Mouse (Mus musculus) left cerebral cortex, postnatal 14 days (tissue): ENCODE measurements around the gene Gdpd5. TPM values are rescaled to one million over a fixed set of nuclear protein-coding genes. Genes with fewer than 3 reads are reported as not detected.
A peak's percentile ranks its signal among the peaks of the same experiment; 100 is the strongest.

Experiments used
- DNase-seq, 2 experiments: peaks; one replicate each; pipeline ENCODE4 v3.0.0; 2021 to 2022; ENCODE audit warnings: low spot score in 2 of 2, mixed read lengths in 1 of 2
- intact Hi-C: fragments of 180-260 bp; cut with DNase I; formaldehyde crosslinking; loops from one replicate; pipeline ENCODE4 v1.15.1; 2025
- total RNA-seq, 2 experiments: library from RNA; stranded (reverse); gene quantifications; 2 replicates each; pipeline ENCODE4 v1.2.3; 2021

The Gdpd5 gene
- total RNA-seq, 2 experiments from 2014 or later, result 40.7 to 47.5 TPM

DNA sequence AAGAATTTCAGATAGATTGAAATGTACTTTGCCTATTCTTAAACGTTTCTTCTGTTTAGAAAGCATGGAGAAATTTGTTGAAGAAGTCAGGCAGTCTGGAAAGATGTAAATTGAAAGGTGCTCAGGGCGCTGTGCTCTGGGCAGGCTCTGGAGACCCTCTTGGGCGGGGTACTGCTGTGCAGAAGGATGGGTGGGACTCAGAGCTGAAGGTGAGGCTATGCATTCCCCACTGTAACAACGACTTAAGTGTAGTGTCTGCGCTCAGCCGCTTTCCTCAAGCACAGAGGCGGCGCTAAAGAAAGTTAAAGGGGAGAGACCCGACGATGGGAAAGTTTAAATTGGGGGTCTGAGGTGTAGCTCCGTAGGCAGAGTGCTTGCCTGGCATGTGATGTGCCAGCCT, 49.0 kb downstream of the Gdpd5 start:
- no peak for DNase-seq
- intact Hi-C loops, result no loop called here

DNA sequence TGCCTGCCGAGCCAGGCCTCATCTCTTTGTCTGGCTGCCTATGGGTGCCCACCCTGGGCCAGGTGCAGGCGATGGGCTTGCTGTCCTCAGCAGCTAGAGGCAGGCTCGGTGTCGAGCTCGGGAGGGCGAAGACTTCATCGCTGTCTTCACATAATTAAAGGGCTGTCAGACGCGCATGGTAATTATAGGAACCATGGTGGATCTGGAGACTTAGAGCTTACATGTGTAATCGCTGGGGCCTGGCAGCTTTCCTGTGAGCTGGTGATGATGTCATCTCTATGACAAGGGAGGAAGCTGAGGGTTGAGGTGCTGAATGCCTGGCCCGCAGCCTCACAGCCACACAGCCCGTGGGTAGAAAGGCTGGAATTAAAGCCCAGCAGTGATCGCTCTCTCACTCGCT, 51.0 kb downstream of the Gdpd5 start:
- intact Hi-C loops, result no loop called here
- peak; percentile 49 to 59 for DNase-seq

DNA sequence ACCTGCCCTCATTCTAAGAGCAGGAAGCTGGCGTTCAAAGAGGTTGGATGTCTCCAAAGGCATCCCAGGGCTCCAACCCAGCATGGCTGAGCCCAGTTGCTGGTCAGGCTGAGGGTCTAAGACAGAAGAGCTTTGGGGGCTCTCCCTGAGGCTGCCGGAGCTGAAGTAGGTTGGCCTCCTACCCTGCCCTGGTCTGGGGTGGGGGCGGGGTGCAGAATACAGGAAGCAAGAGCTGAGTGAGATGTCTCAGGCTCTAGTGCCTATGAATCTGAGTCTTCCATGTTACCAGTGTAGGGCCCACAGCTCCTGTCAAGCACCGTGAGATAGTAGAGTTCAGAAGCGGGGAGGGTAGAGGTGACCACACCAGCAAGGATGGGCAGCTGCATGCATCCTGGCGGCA, 51.6 kb downstream of the Gdpd5 start:
- intact Hi-C loops, result no loop called here
- no peak for DNase-seq

DNA sequence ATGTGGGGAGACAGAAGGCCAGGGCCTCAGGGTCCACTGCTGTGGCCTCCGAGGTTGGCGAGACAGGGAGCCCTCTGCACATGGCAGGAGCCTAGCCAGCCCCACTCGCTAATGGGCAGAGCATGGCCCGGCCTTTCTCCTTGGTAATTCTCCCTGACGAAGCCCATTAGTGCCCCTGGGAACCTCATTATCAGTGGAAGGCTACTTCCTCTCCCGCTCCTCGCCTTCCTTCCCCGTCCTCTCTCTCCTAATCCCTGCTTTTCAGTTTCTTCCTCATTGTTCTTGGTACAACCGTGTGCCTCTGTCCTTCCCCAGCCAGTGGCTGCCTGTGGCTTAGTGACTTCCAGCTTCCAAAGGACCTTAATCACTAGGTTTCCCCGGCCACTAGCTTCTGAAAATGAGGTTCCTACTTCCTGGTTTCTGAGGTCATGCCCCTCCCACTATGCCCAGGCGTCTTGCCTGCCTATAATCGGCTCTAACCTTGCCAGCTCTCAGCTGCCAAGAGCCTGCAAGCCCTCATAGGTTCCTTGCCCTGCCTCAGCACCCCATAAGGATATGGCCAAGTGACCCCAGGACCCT, 53.5 kb downstream of the Gdpd5 start:
- intact Hi-C loops, result no loop called here
- no peak for DNase-seq

DNA sequence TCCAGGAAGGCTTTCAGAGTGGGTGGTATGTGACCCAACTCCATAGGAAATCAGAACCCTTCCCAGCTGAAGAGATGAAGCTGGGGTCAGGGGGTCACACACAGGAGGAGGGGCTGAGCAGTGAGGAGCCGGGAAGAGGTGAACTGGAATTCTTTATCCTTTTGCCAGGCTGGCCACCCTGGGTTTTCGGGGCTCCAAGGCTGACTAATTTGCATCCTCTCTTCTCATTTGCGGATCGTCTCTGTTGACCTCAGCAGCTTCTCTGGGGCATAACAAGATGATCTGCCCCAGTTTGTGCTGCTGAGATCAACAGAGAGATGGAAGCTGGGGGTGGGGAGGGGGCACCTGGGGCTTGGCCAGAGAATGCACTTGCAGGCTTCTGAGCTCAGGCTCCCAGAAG, 55.3 kb downstream of the Gdpd5 start:
- no peak for DNase-seq
- intact Hi-C loops, result no loop called here

DNA sequence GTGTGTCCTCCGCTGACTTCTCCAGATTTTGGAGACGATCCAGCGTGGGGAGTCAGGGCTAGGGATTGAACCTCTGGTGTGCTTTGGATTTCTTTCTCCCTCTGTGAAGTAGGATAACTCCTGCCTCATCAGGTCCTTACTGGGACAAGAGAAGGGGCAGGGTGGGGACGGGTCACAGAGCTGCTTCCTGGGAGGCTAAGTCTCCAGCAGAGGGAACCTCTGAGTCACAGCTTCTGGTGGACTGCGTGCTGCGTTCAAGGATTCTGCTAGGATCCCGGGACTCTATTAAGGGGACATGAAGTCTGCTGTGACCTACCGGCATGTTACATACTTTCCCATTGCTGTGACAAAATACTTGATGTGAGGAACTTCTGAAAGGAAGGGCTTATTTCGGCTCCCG, 57.7 kb downstream of the Gdpd5 start:
- DNase-seq, result no peak

DNA sequence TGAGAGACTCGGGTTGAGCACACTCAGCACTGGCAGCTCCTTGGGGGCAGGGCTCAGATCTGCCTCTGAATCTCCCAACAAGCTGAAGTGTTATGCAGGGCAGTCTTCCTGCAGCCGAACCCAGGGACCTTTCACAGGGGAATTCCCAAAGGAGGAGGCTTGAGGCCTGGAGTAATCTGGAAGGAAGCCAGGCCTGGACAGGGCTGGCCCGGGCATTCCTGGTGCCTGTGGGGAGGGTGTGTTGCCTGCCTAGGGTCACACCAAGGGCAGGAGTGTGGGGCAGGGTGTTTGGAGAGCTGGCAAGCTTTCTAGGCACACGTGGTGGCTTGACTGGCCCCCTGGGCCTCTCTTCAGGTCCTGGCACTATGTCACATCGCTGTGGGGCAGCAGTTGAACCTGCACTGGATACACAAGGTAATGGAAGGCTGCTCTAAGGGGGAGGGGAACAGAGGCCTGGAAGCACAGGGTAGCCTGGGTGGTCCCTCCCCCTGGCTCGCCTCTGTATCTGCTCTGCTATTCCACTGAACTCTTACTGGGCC, 60.4 kb downstream of the Gdpd5 start:
- intact Hi-C loops, result no loop called here
- no peak for DNase-seq

More for the DNA sequence above, 57.7 kb downstream of the Gdpd5 start:
- intact Hi-C loops, result no loop called here

DNA sequence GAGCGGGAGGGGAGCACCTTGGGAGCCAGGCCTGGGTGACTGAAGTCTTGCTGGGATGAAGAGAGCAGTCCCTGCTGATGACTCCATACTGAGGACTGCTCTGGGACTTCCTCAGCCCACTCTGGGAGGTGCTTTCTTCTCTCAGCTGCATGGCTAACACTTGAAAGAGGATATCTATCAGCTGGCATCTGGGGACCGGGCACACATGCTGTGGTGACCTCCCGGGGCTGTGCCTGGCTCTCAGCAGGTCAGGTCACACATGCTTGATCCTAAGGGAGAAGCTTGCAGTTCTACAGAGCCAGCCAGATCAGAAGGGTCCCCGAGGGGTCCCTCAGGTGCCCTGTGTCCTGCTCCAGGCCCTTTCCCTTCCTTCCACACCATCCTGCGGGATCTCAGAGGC, 62.0 kb downstream of the Gdpd5 start:
- DNase-seq, result no peak
- intact Hi-C loops, result no loop called here

DNA sequence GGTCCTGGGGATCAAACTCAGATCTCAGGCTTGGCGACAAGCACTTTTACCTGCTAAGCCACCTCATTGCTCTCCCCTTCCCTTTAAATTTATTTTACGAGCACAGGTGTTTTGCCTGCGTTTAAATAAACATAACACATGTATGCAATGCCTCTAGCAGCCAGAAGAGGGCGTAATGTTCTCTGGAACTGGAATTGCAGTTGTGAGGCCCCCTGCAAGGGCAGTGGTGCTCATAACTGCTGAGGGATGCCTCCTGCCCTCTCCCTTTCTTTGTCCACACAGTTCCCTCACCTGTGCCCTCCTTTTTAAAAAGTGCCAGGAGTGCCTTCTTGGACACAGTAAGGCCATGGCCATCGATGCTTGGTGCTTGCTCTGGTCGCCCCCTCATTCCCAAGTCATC, 62.8 kb downstream of the Gdpd5 start:
- intact Hi-C loops, result no loop called here
- DNase-seq, result no peak

DNA sequence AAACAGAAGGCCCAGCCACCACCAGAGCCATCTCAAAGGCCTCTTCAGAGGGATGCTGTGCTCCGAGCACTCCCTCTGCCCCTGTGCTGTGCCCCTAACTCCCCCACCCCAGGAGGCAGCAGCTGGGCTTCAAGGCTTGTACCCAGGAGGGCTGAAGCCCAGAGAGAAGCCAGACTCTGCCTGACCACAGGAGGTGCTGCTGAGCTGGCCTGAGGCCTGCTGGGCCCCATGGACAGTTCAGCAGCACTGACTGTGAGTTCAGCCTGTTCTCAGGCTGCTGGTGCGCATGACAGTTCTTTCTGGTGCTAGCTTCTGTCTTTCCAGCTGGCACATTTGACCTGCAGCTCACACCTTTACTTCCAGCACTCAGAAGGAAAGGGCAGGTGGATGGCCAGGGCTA, 64.6 kb downstream of the Gdpd5 start:
- no peak for DNase-seq
- intact Hi-C loops, result no loop called here

DNA sequence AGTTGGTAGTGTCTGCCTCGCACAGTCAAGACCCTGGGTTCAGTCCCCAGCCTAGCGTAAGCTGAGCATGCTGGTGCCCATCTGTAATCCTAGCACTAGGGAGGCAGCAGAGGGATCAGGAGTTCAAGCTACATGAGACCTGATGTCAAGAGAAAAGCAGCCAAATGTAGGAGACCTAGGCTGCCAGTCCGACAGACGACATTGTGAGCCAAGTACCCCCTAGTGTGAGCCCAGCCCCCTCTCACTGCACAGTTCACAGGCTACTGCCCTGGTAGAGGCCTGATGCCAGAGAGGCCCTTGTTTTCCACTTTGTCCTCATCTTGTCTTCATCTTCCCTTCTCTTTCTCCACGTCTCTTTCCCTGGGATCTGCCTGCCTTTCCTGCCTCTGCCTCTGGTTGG, 66.1 kb downstream of the Gdpd5 start:
- no peak for DNase-seq
- intact Hi-C loops, result no loop called here

DNA sequence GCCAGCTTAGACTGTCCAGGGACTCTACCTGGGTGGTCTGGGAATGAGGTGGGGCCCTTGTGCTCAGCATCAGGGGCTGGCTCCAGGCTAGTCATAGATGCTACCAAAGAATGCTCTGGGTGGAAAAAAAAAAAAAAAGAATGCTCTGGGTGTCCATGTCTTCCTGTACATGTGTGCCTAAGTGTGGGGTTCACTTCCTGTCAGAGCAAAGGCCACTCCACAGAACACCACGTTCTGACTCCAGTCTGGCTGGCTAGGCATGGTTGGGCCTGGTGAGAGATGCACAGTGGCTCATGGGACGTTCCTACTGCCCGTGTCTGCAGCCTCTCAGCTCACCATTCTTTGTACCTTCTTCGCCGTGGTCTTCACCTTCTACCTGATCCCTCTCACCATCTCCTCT, 67.4 kb downstream of the Gdpd5 start:
- intact Hi-C loops, result no loop called here
- no peak for DNase-seq

DNA sequence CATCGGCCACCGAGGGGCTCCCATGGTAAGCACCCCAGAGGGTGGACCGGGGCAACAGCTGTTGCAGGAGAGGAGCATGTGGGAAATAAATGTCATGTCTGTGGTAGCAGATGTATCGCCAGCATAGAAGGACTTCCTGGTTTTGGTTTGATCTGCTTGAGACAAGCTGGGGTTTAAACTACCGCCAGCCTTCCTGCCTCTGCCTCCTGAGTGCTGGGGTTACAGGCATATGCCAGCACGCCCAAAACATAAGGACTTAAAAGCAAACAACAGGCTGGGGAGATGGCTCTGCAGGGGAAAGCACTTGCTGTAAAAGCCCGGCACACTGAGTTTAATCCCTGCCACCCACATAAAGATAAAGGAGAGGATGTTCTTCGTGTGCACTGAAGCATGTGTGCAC, 67.8 kb downstream of the Gdpd5 start:
- intact Hi-C loops, result no loop called here
- DNase-seq, result no peak

DNA sequence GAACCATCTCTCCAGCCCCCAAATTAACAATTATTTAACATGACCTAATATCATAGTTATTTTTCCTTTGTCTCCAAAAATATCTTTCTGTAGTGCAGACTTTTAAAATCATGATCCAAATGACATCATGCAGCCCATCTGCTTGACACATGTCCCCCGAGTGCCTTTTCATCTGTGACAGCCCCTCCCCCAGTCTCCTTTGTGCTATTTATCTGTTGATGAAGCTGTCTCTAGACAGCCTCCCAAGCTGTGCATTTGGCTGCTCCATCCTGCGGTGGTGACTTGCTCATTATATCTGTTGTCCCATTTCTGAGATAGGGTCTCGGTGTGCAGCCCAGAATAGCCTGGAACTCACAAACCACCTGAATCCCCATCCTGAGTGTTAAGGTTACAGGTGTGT, 68.5 kb downstream of the Gdpd5 start:
- intact Hi-C loops, result loop anchor here (1.0 to 5.0 kb wide), 2 partner anchors 74 to 117 kb away; no protein-coding TSS in a partner anchor

DNA sequence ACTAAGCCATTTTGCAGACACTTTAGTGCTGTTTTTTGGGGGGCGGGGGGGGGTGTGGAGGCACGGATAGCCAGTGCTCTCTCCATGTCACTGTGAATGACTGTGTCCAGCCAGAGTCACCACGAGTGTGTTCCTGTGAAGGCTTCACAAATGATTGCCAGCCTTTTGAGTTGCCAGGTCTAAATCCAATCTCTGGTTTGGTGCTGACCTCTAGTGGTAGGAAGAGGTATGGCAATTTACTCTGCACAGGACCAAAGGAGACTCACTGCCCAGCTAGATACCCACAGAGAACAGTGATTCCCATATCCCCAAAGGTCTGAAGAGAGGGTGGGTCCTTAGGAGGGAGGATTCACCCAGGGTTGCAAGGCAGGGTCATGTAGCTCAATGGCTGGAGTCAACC, 69.5 kb downstream of the Gdpd5 start:
- intact Hi-C loops, result loop anchor here (1.0 to 5.0 kb wide), 2 partner anchors 75 to 118 kb away; no protein-coding TSS in a partner anchor
- DNase-seq, result peak; percentile 85 to 87

More for the DNA sequence above, 68.5 kb downstream of the Gdpd5 start:
- no peak for DNase-seq

DNA sequence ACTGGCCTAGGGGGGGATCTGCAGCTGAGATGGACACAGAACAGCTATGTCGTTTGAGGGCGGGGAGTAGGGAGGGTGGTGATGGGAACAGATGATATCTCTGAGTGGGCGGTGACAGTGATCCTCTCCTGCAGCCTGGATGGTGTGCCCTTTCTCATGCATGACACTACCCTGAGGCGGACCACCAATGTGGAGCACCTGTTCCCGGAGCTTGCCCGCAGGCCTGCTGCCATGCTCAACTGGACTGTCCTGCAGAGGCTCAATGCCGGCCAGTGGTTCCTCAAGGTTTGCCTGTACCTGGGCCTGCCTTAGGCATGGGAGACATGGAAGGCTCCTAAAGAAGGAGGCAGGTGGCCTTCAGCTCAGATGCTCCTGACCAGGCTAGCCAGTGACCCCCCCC, 71.6 kb downstream of the Gdpd5 start:
- intact Hi-C loops, result loop anchor here (5.0 kb wide), 1 partner anchor 121 kb away; no protein-coding TSS in a partner anchor
- DNase-seq, result no peak

DNA sequence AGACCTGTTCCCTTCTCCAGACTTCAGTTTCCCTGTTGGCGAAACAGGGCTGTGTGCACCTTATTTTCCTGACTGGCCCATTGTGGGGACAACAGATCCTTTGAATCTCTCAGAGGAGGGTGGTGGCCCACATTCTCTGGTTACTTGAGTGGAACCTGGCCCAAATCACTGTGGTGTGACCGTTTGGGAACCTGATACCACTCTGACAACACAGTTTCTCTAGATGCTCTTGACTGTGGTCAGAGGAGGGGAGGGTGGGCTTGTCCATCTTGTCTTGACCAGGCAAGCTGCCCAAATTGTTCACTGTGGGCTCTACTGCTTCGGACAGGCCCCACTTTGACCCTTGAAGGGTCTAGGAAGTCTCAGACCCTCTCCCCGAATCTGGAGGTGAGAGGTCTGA, 72.8 kb downstream of the Gdpd5 start:
- no peak for DNase-seq
- intact Hi-C loops, result loop anchor here (5.0 kb wide), 1 partner anchor 122 kb away; no protein-coding TSS in a partner anchor

DNA sequence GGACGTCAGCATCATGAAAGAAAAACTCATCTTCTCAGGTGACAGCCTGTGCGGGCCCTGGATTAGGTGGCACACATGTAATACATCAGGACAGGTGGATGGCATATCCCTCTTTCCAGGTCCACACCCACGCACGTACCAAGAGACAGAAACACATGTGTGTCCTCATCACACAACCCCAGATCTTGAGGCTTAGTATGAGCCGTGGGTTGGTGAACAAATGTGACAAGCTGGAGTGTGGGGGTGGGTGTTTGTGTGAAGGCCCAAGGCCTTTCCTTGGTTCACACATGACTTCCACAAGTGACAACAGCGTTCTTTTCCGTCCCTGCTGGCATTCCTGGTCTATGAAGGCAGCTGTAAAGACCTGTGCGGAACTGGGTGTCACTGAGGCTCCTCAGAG, 77.6 kb downstream of the Gdpd5 start:
- intact Hi-C loops, result no loop called here
- peak; percentile 46 to 91 for DNase-seq

DNA sequence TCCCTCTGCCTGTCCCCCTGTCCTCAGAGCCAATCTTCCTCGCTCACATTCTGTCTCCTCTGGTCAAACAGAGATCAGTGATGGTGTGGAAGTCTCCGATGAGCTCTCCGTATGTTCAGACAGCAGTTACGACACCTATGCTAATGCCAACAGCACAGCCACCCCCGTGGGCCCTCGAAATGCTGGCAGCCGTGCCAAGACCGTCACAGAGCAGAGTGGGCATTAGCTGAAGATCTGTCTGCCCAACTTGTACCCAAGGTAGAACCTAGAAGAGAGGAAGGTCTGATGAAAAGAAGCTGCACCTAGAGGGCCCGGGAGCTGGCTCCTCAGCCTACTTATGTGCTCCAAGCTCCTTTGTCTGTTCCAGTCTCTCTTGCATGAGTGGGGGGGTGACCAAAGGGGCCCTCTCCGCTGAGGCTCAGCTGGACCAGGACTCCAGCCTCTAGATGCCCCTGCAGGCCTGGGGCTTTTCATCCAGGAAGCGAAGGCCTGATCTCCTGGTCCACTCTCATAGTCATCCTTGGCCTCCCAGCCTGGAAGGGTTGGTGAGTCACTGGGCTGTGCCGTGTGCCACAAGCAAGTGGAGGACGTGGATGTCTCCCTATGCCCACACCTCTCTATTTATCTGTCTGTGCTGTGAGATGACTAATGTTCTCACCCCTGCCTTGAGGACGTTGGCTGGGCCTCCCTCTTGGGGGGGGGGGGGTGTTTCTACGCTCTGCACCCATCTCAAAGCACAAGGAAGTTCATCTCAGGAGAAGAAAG, 78.9 kb downstream of the Gdpd5 start:
- intact Hi-C loops, result no loop called here
- peak in 1 of 2 experiments; percentile 56 for DNase-seq

DNA sequence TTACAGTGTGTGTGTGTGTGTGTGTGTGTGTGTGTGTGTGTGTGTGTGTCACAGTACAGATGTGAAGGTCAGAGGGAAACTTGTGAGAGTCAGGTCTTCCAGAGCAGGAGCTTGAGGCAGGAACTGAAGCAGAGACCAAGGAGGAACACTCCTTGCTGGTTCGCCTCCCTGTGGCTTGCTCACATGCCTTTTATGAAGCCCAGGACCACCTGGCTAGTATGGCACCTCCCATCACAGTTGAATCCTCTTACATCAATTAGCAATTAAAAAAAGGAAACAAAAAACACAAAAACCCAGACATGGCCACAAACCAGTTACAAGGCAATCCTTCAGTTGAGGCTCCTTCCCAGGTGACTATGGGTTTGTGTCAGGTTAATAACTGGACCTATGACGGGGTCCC, 81.9 kb downstream of the Gdpd5 start:
- no peak for DNase-seq
- intact Hi-C loops, result no loop called here

DNA sequence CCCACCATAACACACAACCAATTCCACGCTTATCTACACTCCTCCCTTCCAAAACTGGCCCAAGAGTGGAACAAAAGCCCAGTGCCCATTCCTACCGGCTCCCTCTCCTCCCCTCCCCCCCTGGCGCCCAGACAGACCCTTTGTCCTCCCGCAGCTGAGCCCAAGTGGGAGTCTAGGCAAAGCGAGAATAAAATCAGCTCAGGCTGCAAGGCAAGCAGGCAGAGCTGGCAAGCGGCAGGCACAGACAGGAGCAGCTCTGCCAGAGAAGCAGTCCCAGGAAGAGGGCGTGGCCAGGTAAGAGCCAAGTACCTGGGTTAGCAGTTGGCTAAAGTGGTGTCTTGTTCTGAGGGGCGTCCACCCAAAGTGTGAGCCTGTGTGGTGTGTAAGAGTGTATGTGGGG, 84.6 kb downstream of the Gdpd5 start, which contains the start of gene Klhl35:
Gene Klhl35, plus strand, starts transcription at position 194 of the 400 bp plus-strand sequence.
- intact Hi-C loops, result no loop called here
- DNase-seq, result no peak
